Mouse (Mus musculus) left cerebral cortex, adult 8-10 months (tissue): ENCODE data around the gene Wdhd1. TPM values are rescaled to one million over a fixed set of nuclear protein-coding genes. Genes with fewer than 3 reads are reported as not detected.

ENCODE experiments used
- DNase-seq, 2 experiments: peaks; one replicate each; pipeline ENCODE4 v3.0.0; 2022; ENCODE audit warnings: low spot score in 2 of 2
- total RNA-seq, 4 experiments: library from RNA; stranded (reverse); gene quantifications; 2 replicates each; pipeline ENCODE4 v1.2.4; 2022

The Wdhd1 gene
- total RNA-seq, 4 experiments from 2014 or later = 5.0 to 6.5 (median 5.5) TPM

DNA sequence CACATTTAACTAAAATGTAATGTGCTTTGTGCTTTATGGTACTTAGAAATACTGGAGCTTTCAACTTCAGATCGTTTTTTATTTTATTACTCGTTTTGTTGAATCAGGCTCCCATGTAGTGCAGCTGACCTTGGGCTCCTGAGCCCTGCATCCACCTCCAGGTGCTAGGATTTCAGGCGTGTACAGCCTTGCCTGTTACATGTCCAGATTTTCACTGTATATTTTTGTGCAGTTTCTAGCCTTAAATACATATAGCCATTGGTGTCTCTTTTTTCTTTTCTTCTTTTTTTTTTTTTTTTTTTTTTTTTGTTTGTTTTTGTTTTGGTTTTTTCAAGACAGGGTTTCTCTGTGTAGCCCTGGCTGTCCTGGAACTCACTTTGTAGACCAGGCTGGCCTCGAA lies 4.9 kb upstream of the Wdhd1 start:
- no peak for DNase-seq

DNA sequence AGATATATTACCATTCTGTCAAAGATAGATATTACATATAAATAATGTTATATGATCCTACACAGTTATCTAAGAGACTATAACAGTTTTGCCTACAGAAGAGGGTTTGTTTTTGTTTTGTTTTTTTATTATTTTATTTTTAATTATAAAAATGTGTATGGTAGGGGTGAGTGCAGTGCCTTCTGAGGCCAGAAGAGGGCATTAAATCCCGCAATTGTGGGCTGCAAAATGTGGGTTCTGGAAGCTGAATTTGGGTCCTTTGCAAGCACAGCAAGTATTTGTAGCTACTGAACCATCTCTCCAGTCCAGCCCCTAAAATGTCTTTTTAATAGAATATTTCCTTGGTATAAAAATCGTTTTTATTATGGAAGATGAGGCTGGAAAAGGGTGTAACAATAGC lies 2.4 kb upstream of the Wdhd1 start:
- no peak for DNase-seq

DNA sequence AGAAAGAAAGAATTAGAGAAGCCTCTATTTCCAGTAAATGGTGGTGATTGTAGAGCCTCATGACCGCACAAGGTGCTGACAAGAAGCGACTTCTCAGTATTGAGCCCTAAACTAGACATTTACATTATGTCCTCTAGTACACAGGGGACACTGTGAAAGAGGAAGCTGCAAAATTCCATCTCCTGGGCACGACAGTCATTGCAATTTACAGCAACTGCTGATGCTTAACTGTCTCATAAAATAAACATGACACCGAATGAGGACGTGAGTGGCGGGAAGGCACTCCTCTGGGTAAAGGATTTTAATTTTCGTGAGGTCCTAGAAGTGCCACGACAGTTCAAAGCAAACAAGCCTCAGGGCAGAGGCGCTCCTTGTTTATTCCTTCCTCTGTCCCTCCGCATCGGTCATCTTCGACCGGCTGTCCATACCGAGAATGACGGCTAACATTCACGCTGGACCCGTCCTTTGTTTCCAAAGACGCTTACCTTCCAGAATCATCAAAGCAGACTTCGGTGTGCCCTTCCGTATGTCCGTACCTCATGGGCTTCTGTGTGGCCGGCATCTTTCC lies 537 bp downstream of the Wdhd1 start:
- DNase-seq = no peak

DNA sequence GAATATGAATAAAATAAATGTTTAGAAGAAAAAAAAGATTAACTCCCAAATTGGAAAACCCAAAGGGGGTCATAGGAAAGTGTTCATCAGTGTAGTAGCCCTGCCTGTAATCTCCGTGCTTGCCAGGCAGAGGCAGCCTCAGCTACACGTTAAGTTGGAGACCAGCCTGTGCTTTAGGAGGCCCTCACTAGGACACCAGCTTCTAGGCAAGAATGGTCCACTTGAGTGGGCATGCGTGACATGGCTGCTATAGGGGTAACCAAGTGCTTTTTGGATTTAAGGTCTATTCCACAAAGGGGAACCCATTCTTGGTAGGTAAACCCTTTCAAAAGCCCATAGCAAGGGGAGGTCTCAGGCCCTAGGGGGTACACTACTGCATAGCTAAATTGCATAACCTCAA lies 1.2 kb downstream of the Wdhd1 start:
- no peak for DNase-seq

DNA sequence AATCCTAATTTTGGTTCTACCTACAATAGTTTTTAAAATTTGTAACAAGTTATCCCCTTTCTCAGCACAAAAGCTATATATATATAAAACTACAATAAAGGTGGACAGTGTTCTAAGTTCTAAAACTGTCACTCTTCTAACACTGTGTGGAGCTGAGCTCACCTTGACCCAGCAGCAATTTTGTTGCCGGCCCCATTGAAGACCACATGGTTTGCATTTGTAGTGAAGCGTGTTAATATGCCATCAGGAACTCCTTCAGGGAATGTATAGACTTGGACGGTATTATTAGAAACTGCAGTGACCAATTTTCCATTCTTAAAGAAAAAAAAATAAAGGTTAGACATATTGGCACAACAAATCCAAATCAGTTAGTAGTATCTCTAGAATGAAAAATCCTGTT lies 2.9 kb downstream of the Wdhd1 start:
- no peak for DNase-seq

DNA sequence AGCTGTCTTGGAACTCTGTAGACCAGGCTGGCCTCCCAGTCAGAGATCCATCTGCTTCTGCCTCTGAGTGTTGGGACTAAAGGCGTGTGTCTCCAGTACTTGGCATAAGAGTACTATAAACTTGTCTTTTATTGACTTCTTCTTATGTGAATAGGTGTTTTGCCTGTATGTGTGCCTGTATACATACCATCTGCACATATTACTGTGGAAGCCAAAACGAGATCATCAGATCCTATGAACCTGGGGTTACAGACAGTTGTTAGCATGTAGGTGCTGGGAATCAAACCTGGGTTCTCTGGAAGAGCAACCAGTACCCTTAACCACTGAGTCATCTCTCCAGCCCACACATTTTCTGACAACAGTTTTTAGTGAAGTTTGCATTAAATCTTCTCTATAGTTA lies 7.0 kb downstream of the Wdhd1 start:
- no peak for DNase-seq

DNA sequence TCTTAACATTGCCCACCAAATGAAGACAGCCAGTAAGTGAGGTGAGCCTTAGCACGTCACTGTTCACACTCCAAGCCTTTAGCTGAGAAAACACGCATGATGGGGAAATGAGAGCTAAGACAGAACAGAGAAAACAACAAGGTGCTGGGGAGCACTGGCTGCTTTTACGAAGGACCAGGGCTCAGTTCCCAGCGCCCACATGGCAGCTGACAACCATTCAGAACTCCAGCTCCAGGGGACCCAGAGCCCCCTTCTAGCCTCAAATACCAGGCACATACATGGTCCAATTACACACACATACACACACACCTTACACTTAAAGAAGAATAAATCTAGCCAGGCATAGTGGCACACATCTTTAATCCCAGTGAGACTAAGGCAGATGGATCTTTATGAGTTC lies 7.6 kb downstream of the Wdhd1 start:
- no peak for DNase-seq

DNA sequence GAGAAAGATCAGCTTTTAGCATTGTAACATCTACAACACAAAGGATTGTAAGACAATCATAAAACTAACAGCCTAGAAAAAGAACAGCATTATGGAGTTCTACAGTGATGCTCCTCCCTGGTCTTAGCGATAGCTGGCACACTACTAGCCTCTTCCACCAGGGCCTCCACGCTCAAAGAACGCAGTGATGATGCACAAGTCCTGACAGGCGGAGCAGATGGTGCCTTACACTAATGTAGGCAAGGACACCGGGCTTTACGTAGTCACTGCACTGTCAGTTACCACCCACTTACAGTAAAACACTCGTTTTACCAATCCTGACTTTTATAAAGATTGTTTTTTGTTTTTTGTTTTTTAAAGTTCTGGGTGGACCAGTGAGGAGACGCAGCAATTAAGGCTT lies 10.8 kb downstream of the Wdhd1 start:
- no peak for DNase-seq

DNA sequence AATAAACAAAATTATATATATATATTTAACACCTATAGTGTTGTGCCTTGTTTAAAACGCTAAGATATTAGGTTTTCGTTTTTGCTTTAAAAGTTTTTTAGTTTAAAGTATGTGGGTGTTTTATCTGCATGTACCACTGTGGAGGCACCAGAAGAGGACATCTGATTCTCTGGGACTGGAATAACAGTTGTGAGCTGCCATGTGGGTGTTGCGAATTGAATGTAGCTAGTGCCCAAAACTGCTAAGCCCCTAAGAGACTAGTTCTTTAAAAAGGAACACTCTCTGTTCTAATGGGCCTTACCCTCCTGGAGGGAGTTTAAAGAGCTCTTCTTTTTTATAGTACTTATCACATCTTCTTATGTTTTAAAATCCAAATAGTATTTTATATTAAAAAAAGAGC lies 11.8 kb downstream of the Wdhd1 start:
- no peak for DNase-seq

DNA sequence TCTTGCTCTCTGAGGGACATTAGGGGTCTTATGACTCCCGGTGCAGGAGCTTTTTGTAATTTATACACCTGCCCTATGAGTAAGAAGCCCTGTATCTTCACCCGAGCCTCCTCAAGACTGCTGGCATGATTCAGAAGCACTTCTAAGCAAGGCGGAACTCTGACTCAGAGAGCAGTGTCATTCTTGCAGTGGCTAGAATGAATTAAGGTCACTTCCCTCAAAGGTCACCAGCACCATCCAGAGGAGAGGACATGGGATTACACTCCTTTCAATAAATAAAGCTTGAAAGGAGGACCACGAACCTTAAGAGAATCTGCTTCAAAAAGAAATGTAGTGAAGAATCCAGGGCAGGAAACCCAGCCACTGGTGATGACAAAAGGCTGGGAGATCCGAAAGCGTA lies 26.8 kb downstream of the Wdhd1 start:
- no peak for DNase-seq

DNA sequence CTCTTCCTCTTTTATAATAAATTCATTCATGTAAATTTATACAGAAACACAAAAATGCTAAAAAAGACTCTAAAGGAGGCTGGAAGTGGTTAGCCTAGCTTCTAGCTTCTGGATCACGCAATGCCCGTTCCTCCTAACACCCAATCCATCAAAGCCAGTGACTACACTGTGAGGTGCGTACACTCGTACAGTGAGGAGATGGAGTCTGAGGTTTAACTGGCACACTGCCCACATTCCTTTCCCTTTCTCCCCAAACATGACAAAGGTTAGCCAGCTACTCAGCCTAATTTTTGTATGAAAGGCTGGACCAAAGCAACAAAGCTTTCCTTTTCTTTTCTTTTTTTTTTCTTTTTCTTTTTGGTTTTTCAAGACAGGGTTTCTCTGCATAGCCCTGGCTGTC lies 33.9 kb downstream of the Wdhd1 start:
- no peak for DNase-seq

DNA sequence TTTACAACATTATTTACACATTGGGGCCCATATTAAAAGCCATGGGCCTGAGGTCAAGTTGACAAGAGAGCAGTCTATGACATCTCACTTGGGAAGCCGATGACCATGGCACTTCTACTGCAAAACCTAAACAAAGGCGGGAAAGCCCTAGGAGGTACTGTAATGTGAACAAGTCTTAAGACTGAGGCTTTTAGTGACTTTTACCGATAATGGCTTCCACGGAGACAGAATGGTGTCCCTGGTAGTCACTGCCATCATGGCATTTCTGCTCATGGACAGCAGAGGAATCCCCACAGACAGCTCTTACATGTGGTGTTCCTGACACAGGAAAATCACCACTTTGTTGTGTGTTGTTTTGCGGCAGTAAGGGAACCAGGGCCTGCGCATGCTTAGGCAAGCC lies 35.6 kb downstream of the Wdhd1 start:
- DNase-seq = no peak

DNA sequence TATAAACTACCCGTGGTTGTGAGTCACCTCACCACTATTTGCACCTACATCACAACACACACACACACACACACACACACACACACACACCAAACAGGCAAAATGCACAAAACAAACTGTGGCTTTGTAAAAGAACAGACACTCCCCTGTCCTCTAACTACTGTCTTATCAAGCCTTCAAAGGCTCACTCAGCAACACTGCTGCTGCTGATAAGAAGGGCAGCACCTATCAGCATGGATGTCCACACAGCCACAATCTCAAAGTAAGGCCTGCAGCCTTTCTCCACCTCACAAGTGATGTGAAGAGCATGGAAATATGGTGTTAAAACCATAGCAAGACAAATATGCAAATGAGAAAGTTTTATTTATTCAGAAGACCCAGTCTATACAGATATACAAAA lies 36.1 kb downstream of the Wdhd1 start:
- DNase-seq = no peak

DNA sequence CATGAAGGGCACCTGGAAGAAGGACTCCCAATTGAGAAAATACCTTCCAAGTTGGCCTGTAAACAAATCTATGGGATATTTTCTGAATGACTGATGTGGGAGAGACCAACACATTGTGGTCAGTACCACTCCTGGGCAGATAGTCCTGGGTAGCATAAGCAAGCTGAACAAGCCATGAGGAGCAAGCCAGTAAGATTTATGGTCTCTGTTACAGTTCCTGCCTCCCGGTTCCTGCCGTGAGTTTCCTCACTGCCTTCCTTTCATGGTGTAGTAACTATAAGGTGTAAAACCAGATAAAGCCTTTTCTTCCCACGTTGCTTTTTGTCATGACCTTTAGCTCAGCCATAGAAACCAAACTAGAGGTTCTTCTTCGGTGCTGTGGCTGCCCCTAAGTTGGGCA lies 39.4 kb downstream of the Wdhd1 start:
- DNase-seq = no peak

DNA sequence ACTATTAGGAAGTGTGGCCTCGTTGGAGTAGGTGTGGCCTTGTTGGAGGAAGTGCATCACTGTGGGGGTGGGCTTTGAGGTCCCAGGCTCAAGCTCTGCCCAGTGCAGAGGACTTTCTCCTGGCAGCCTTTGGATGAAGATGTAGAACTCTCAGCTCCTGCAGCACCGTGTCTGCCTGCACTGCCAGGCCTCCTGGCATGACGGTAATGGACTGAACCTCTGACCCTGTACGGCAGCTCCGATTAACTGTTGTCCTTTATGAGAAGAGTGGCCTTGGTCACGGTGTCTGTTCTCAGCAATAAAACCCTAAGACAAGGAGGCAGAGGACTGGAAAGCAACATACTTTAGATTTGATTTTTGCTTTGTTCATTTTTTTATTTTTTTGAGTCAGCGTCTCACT lies 40.2 kb downstream of the Wdhd1 start:
- DNase-seq = no peak

DNA sequence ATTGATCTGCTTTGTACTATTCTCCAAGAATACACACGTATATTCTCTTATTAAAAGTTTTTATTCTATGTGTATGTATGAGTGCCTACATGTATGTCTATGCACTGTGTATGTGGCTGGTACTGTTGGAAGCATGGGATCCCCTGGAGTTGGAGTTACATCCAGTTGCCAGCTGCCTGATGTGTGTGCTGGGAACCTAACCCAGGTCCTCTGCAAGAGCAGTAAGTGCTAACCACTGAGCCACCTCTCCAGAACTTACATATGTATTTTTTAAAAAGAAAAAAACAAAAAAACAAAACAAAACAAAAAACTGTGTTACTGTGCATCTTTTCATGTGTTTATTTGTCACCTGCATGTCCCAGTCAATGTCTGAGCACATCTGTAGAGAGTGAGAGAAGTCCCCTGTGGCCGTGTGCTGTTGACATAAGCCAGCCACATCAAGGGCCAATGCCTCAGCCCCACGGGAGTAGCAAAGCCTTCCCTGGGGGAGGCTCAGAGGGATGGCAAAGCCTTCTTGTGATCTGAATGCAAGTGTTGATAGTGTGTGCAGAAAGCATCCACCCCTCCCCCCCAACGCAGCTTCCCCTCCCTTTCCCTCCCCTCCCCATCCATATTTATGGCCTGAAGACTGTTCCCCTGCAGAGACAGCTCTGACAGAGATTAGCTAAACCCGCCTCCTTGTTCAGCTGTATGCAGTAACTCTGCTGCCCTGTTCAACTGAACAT lies 42.0 kb downstream of the Wdhd1 start:
- no peak for DNase-seq

DNA sequence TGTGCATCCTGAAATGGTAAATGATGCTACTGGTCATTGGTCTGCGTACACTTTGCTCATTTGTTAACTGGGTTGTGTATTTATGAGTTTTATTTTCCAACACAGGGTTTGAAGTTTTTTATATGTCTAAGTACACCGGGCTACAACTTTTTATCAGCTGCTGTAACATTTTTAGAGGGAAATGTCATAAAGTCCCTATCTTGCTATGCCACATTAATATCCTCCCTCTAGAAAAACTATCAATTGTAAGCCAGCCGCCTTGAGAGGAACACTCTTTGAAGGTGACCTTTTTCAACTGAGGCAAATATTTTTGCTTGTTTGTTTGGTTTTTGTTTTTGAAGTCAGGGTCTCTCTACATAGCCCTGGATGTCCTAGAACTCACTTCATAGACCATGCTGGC lies 42.6 kb downstream of the Wdhd1 start:
- DNase-seq = no peak

DNA sequence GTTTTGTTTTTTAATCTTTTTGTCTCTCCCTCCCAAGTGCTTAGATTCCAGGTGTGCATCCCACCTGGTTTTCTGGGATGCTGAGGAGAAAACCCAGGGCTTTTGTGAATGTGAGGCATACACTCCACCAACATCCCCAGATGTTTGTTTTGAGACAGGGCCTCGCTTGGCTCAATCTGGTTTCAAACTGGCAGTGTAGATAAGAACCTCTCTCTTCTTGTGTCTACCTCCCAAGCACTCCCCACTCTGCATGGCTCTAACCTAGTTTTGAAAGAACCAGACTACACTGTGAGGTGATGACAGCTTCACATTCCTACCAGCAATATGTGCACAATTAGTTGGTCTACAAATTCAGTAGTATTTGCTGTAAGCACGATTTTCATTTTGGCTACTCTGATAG lies 43.1 kb downstream of the Wdhd1 start:
- DNase-seq = no peak

DNA sequence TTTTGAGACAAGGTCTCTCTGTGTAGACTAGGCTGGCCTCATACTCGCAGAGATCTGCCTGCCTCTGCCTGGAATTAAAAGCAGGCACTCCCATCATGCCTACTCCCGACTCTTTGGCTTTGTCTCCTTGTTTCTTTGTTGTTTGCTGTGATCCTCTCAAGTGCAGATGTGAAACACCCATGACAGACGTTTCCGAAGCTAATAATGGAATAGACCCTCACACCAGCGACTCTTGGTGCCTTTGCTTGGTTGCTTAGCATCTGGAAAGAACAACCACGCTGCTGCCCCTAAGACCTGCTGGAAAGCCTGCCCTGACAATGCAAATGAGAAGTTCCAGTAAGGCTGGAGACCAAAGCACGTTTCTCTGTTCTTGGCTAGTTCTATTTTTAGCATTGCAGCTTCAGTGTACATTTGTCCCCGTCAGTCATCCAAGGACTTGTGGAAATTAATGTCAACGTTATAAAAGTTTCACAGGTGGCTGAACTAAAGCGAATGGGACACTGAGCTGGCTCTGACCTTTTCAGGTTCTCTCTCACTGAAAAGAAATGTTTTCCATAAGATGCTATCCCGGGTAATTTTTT lies 46.8 kb downstream of the Wdhd1 start:
- no peak for DNase-seq

DNA sequence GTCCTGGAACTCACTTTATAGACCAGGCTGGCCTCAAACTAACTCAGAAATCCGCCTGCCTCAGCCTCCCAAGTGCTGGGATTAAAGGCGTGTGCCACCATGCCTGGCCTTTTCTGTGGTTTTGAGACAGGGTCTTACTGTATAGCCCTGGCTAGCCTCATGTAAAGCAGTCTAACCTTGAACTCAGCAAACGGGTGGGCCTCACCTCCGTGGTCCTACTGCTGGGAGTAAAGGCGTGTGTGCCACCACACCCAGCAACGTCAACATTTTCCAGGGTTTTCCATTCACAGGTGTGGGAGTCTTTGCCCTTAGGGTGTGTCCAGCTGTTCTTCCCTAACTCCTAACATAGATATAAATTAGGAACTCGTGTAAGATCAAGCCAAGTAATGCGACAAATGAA lies 50.7 kb downstream of the Wdhd1 start:
- DNase-seq = no peak

DNA sequence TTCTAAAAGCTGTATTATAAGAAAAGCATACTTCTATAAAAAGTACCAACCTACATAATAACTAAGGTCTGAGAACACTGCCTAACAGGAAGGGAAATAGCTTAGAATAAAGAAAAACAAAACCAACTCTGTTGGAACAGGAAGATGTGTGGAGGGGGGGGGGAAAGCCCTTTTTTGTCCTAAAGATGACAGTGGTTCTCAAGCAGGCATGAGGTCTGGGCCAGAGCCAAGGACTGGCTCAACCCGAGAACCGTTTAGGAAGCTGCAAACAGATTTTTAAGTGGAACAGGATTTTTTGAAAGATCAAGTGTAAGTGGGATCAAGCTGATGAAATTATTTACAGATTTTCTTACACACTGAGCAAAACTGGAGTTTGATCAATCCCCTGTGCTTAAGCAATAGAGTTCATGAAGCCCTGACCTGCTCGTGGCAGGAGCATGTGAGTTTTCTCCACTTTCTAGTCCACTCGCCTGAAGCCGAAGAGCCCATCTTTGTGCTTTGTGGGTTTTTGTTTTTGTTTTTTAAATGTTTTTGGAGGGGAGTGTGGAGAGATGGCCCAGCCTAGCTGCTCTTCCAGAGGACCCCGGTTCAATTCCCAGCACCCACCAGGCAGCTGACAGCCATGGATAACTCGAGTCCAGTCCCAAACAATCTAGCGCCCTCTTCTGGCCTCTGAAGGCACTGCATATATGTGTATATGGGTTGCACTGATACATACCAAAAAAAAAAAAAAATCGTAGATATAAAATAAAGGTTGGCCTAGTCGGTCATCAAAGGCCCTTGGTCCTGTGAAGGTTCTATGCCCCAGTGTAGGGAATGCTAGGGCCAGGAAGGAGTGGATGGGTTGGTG lies 52.0 kb downstream of the Wdhd1 start:
- DNase-seq = no peak
